In genomic region chr13:57595032-57595760, GRCm38 (mm10) we compare ENCODE assay signal across 8 mouse cellular contexts.
DNase-seq lines count a peak whose midpoint lies in the region; ATAC-seq lines count a peak whose summit lies in the region.
"Had no signal": no experiment of that assay in that cellular context is flagged by ENCODE, and none has a peak within 500 bp of the region (broad histone marks: within the 10 kb centered on the region; RNA-seq: fewer than 3 reads in every experiment).

No protein-coding gene starts in this region.

- H3K4me2 ChIP-seq in forebrain, embryonic 16.5 days (ENCODE audit: low read length), result peak overlapping the region; percentile 31
- H3K4me2 ChIP-seq in midbrain, embryonic 16.5 days (ENCODE audit: low read length), result peak overlapping the region; percentile 44
- H3K4me2 ChIP-seq: embryonic facial prominence, embryonic 15.5 days had no signal

- H3K4me1 ChIP-seq in forebrain, embryonic 16.5 days (replicated peaks; ENCODE audit: control insufficient read depth, insufficient read depth, low read length), result peaks cover 12% of the 10 kb centered on the region
- peaks cover 20% of the 10 kb centered on the region for H3K4me1 ChIP-seq in midbrain, embryonic 16.5 days (ENCODE audit: control insufficient read depth, insufficient read depth, low read length)
- H3K4me1 ChIP-seq: embryonic facial prominence, embryonic 15.5 days had no signal

- no peaks in the 10 kb centered on the region for H3K36me3 ChIP-seq in forebrain, embryonic 16.5 days (ENCODE audit: control insufficient read depth, insufficient read depth)
- no peaks in the 10 kb centered on the region for H3K36me3 ChIP-seq in midbrain, embryonic 16.5 days (ENCODE audit: control insufficient read depth, insufficient read depth, low read length)
- H3K36me3 ChIP-seq: embryonic facial prominence, embryonic 15.5 days had no signal

- 21% methylated on average over 15 of the region's 15 CpGs for WGBS in forebrain, embryonic 16.5 days
- WGBS in midbrain, embryonic 16.5 days, result 19% methylated on average over 15 of the region's 15 CpGs

- 0 out of 2 replicates have a peak, but pooled peaks cover 2% of the 10 kb centered on the region for H3K27me3 ChIP-seq in forebrain, embryonic 16.5 days (replicated peaks; ENCODE audit: control insufficient read depth, insufficient read depth, low read length)
- H3K27me3 ChIP-seq in midbrain, embryonic 16.5 days (ENCODE audit: control insufficient read depth, insufficient read depth, low read depth, low read length), result peaks cover 6% of the 10 kb centered on the region
- H3K27me3 ChIP-seq: embryonic facial prominence, embryonic 15.5 days had no signal

- ATAC-seq in forebrain, embryonic 16.5 days, result peak; percentile 94
- ATAC-seq in midbrain, embryonic 16.5 days, result peak; percentile 85

- DNase-seq in embryo, embryonic 11 days, result peak; percentile 61
- DNase-seq in layer of hippocampus, postnatal 25 days (ENCODE audit: extremely low spot score in 1 of 2, low spot score in 1 of 2), result peak; percentile 16 to 23
- DNase-seq in cerebellum, adult 11 months, result no peak
- DNase-seq in gastrocnemius, adult 8-10 months (ENCODE audit: low spot score in 2 of 2), result no peak
- no peak for DNase-seq in ovary, postnatal 10 days (ENCODE audit: low spot score)

- peak overlapping the region; percentile 72 for H3K27ac ChIP-seq in forebrain, embryonic 16.5 days (ENCODE audit: low read length)
- peak overlapping the region; percentile 85 for H3K27ac ChIP-seq in midbrain, embryonic 16.5 days (ENCODE audit: low read length)
- H3K27ac ChIP-seq: embryonic facial prominence, embryonic 15.5 days had no signal

- no peak overlapping the region for H3K4me3 ChIP-seq in forebrain, embryonic 16.5 days (replicated peaks; ENCODE audit: low read length)
- H3K4me3 ChIP-seq in midbrain, embryonic 16.5 days (ENCODE audit: low read depth, low read length), result no peak overlapping the region
- H3K4me3 ChIP-seq: embryonic facial prominence, embryonic 15.5 days had no signal

- no peaks in the 10 kb centered on the region for H3K9me3 ChIP-seq in forebrain, embryonic 16.5 days (ENCODE audit: control insufficient read depth, low read length)
- no peaks in the 10 kb centered on the region for H3K9me3 ChIP-seq in midbrain, embryonic 16.5 days (replicated peaks; ENCODE audit: control insufficient read depth, low read length, poor library complexity, severe bottlenecking)
- H3K9me3 ChIP-seq: embryonic facial prominence, embryonic 15.5 days had no signal

- H3K9ac ChIP-seq in forebrain, embryonic 16.5 days (replicated peaks; ENCODE audit: low read depth, low read length), result peak overlapping the region; percentile 24
- H3K9ac ChIP-seq in midbrain, embryonic 16.5 days (ENCODE audit: low read depth, low read length), result peak overlapping the region; percentile 52; the same call in 1 of the 2 replicates
- H3K9ac ChIP-seq: embryonic facial prominence, embryonic 15.5 days had no signal

Comparison
In these comparisons a context has a peak if more than half of its experiments do, and no peak if none do; other contexts are left out.
1. DNase-seq: peak in embryo, embryonic 11 days (single experiment) and layer of hippocampus, postnatal 25 days (2 of 2); none in cerebellum, adult 11 months (single experiment), gastrocnemius, adult 8-10 months (0 of 2) and ovary, postnatal 10 days (single experiment).